Mouse (Mus musculus) lung, postnatal 0 days (tissue): ENCODE data around the gene 4930432K21Rik.

Experiments
- CTCF ChIP-seq: IDR thresholded peaks from 2 replicates; pipeline ENCODE4 v1.5.1; 2016; ENCODE audit warnings: antibody characterized with exemption, mild to moderate bottlenecking
- EP300 ChIP-seq: IDR thresholded peaks from 2 replicates; pipeline ENCODE4 v1.6.1; 2016; ENCODE audit warnings: antibody characterized with exemption, mild to moderate bottlenecking, control low read depth

GRCm38 (mm10) chr8:84189603-84190002 lies 41.8 kb downstream of the 4930432K21Rik start:
- TF ChIP-seq CTCF: no peak
- TF ChIP-seq EP300: peak; percentile 81
